Mouse (Mus musculus) kidney, postnatal 4 days (tissue): ENCODE measurements at regions not wholly inside any gene's neighbourhood (a gene's known extent, or its start where the extent isn't known, plus 50 kb on each side); places are given as distances from the start of the nearest gene placed in this dataset.

ENCODE experiments used
- DNase-seq, 2 experiments: peaks; one replicate each; pipeline ENCODE4 v3.0.0; 2021; ENCODE audit warnings: mixed read lengths in 2 of 2

- DNase-seq: no peak
These were observed 305.8 kb downstream of the Isl1 start for GRCm38 (mm10) chr13:116003733-116004132.

GRCm38 (mm10) chr13:116002391-116002899, 307.0 kb downstream of the Isl1 start:
- peak; percentile 32 for DNase-seq

GRCm38 (mm10) chr13:115990591-115990990, 318.9 kb downstream of the Isl1 start:
- no peak for DNase-seq

GRCm38 (mm10) chr13:115989091-115989490, 320.4 kb downstream of the Isl1 start:
- DNase-seq: no peak

GRCm38 (mm10) chr13:115986282-115986681, 323.2 kb downstream of the Isl1 start:
- no peak for DNase-seq

- DNase-seq: no peak
These were observed 323.8 kb downstream of the Isl1 start for GRCm38 (mm10) chr13:115985715-115986114.

GRCm38 (mm10) chr13:115977890-115978203, 331.6 kb downstream of the Isl1 start:
- no peak for DNase-seq

- no peak for DNase-seq
These were observed 332.2 kb downstream of the Isl1 start for GRCm38 (mm10) chr13:115977118-115977889.
